Mouse (Mus musculus) layer of hippocampus, adult 9-11 months (tissue): ENCODE measurements at regions not wholly inside any gene's neighbourhood (a gene's known extent, or its start where the extent isn't known, plus 50 kb on each side); places are given as distances from the start of the nearest gene placed in this dataset.

Experiments used
- DNase-seq: peaks from one replicate; pipeline ENCODE4 v3.0.0; 2022

- DNase-seq = no peak
These were observed 67.9 kb downstream of the 3100002H09Rik start for GRCm38 (mm10) chr4:124542696-124543095.

GRCm38 (mm10) chr4:124538471-124538870 lies 72.1 kb downstream of the 3100002H09Rik start:
- no peak for DNase-seq

GRCm38 (mm10) chr4:124537681-124538080 lies 72.9 kb downstream of the 3100002H09Rik start:
- no peak for DNase-seq

GRCm38 (mm10) chr4:124533614-124534013 lies 77.0 kb downstream of the 3100002H09Rik start:
- DNase-seq = no peak

- no peak for DNase-seq
These were observed 80.0 kb downstream of the 3100002H09Rik start for GRCm38 (mm10) chr4:124530596-124530995.

- DNase-seq = no peak
These were observed 83.8 kb downstream of the 3100002H09Rik start for GRCm38 (mm10) chr4:124526822-124527221.

GRCm38 (mm10) chr4:124526362-124526761 lies 84.2 kb downstream of the 3100002H09Rik start:
- DNase-seq = no peak

GRCm38 (mm10) chr4:124520309-124520708 lies 90.3 kb downstream of the 3100002H09Rik start:
- DNase-seq = no peak

- peak; percentile 45 for DNase-seq
These were observed 98.8 kb downstream of the 3100002H09Rik start for GRCm38 (mm10) chr4:124511761-124512160.

- no peak for DNase-seq
These were observed 99.8 kb downstream of the 3100002H09Rik start for GRCm38 (mm10) chr4:124510816-124511215.

- peak; percentile 70 for DNase-seq
These were observed 100.9 kb downstream of the 3100002H09Rik start for GRCm38 (mm10) chr4:124509695-124510094.

- peak; percentile 20 for DNase-seq
These were observed 104.4 kb downstream of the 3100002H09Rik start for GRCm38 (mm10) chr4:124506083-124506647.

- no peak for DNase-seq
These were observed 108.8 kb downstream of the 3100002H09Rik start for GRCm38 (mm10) chr4:124501785-124502184.

GRCm38 (mm10) chr4:124498043-124498442 lies 112.6 kb downstream of the 3100002H09Rik start:
- DNase-seq = no peak

GRCm38 (mm10) chr4:124485941-124486581 lies 124.5 kb downstream of the 3100002H09Rik start:
- DNase-seq = no peak

- DNase-seq = no peak
These were observed 125.7 kb downstream of the 3100002H09Rik start for GRCm38 (mm10) chr4:124484613-124485586.

- no peak for DNase-seq
These were observed 132.7 kb downstream of the 3100002H09Rik start for GRCm38 (mm10) chr4:124477870-124478301.

GRCm38 (mm10) chr4:124477359-124477868 lies 133.2 kb downstream of the 3100002H09Rik start:
- no peak for DNase-seq

- no peak for DNase-seq
These were observed 145.3 kb downstream of the 3100002H09Rik start for GRCm38 (mm10) chr4:124465229-124465820.

- DNase-seq = no peak
These were observed 154.9 kb downstream of the 3100002H09Rik start for GRCm38 (mm10) chr4:124455511-124456338.

GRCm38 (mm10) chr4:124451131-124451530 lies 159.5 kb downstream of the 3100002H09Rik start:
- DNase-seq = peak; percentile 16

GRCm38 (mm10) chr4:124446615-124447014 lies 164.0 kb downstream of the 3100002H09Rik start:
- no peak for DNase-seq
